Mouse (Mus musculus): ENCODE measurements around the gene Lamc1.
"Not testable (repeated sequence)": the region's sequence is repeated elsewhere in the genome, so short reads cannot be mapped to it uniquely, and the experiment has no call there.

Lamc1 gene

DNA sequence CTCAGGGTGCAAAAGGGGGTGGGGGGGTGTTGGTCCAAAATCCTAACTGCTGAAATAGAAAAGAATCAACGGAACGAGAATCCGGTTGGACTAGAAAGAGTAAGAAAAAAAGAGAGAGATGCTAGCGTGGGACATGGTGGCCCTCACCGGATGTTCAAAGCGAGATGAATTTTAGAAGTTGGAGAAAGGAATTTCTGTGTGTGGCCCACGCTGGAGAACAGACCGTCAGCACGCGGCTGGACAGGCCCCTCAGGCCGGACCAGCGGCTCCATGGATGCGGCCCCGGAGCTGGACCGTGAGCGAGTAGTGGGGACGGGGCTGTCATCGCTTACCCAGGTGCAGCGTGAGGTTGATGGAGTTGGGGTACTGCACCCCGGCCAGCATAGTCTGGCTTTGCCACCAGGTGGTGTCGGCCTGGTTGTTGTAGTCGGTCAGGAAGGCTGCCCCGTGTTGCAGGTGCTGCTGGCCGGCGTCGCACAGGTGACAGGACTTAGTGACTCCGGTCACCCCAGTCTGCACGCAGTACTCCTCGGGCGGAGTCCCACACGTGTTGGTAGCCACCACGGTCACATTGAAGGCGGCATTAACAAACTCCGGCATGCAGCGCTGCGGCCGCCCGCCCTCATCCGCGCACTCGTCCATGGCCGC is 666 bp downstream of the Lamc1 start:
- DNase-seq (ENCODE audit: extremely low spot score, low read depth, low spot score), result no peak

DNA sequence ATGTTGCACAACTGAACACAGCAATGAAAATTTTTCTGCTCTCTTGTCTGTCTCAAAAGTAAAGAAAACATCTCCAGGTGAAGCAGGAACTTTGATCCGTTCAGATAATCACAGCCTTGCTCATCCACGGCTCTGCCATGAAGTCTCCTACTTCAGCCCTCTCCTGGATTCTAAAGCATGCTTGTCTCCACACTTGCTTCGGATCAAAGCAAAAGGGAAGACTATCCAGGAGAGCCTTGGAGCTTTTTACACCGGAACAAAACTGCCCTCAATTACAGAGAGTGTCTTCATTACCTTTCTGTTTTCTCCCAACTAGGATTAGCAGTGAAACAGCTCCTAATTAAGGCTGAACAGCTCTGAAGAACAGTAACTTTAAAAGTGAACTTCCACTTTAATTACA is 1.4 kb downstream of the Lamc1 start:
- DNase-seq (ENCODE audit: extremely low spot score, low read depth, low spot score), result no peak

GRCm38 (mm10) chr1:153329306-153329705 is 3.3 kb downstream of the Lamc1 start:
- no peak for DNase-seq (ENCODE audit: extremely low spot score, low read depth, low spot score)

- DNase-seq (ENCODE audit: extremely low spot score, low read depth, low spot score), result no peak
Observed at GRCm38 (mm10) chr1:153327063-153327462, 5.5 kb downstream of the Lamc1 start.

- DNase-seq (ENCODE audit: extremely low spot score, low read depth, low spot score), result no peak
Observed at GRCm38 (mm10) chr1:153326226-153326625, 6.4 kb downstream of the Lamc1 start.

DNA sequence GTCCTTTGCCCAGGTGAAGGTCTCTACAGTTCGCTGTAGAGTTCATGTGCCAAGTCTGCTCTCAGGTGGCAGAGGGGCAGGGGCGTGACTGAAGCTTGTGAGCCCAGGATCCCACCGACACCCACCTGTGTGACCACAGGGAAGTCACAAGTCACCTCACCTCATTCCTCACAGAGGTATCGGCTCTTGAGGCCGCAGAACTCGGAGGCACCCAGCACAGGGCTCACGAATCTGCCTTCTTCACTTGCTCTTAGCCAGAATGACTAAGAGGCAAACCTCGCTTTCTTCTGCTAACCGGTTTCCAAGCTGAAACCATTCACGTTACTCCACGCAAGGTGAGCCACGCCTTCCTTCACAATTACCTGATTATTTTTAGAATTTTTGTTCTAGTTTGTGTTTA is 11.2 kb downstream of the Lamc1 start:
- no peak for DNase-seq (ENCODE audit: extremely low spot score, low read depth, low spot score)

DNA sequence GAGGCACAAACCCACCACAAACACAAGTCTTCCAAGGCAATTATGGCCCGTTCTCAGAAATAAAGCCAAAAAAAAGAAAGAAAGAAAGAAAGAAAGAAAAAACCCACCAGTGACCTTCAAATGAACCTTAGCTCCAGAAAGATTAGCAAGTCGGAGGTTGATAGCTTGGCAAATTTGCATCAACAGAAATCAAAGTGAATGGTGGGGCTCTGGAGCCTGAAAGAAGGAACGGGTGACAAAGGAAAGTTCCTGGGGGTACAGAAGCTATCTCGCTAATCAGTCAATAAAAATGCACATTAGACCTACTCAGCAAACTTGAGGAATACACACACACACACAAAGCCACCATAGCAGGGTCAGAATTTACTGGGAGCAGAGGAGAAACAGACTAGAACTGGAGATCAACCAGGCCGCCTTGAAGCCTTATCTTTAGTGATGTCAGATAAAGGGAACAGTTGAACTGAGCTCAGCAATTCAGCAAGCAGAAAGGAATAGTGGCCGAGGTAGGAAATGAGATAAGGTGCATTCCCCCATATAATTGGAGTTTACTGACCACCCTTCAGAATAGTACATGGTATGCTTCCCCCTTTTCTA is 11.9 kb downstream of the Lamc1 start:
- DNase-seq (ENCODE audit: extremely low spot score, low read depth, low spot score), result no peak

DNA sequence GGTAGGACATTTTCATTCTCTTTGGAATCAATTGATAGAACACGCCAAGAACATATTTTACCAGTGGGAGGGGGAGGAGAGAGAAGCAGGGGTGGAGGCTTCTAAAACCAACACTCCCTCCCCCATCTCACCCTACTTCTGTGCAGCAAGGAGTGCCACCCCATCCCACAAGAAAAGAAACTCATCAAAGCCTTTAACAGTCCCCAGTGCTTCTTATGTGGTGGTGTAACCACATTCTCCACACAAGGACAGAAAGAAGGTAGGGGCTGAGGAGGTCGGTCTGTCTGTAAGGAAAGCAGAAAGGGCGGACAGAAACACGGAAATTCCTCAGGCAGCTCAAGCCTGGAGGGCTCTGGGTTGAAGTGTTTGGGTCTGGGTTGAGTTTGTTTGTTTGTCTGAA is 12.5 kb downstream of the Lamc1 start:
- DNase-seq (ENCODE audit: extremely low spot score, low read depth, low spot score), result no peak

GRCm38 (mm10) chr1:153318741-153319140 is 13.8 kb downstream of the Lamc1 start:
- no peak for DNase-seq (ENCODE audit: extremely low spot score, low read depth, low spot score)

- no peak for DNase-seq (ENCODE audit: extremely low spot score, low read depth, low spot score)
Observed at GRCm38 (mm10) chr1:153318287-153318686, 14.3 kb downstream of the Lamc1 start.

- DNase-seq (ENCODE audit: extremely low spot score, low read depth, low spot score), result no peak
Observed at GRCm38 (mm10) chr1:153317486-153318260, 14.9 kb downstream of the Lamc1 start.

DNA sequence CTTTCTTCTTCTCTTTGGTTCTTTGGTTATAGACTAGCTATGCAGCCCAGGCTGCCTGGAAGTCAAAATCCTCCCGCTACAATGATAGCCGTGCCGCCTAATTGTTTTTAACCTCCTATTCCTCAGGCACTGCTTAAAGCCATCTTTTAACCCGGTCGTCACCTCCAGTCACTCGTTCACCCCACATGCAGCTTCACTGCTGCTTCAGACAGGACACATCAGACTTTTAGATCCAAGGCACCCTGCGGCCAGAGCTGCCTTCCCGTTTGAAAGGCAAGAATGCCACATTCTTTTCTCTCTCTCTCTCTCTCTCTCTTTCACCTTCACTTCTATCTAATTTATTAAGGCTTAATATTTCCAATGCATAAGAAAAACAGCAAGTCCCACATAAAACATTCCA is 15.6 kb downstream of the Lamc1 start:
- no peak for DNase-seq (ENCODE audit: extremely low spot score, low read depth, low spot score)

DNA sequence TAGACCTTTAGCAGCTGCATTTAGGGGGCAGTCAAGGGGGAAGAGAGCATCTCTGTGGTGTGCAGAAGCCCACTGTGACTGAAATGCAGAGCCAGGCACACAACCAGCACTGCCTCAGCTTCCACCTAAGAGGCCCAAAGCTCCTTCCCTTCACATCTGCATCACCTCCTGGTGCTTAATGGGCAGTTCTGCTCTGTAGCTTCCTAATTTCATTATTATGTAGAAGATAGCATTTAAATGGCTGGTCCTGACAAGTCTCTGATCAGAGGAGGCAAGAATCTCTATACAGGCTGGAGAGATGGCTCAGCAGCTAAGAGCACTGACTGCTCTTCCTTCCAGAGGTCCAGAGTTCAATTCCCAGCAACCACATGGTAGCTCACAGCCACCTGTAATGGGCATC is 16.3 kb downstream of the Lamc1 start:
- DNase-seq (ENCODE audit: extremely low spot score, low read depth, low spot score), result no peak

- DNase-seq (ENCODE audit: extremely low spot score, low read depth, low spot score), result no peak
Observed at GRCm38 (mm10) chr1:153315121-153315520, 17.5 kb downstream of the Lamc1 start.

DNA sequence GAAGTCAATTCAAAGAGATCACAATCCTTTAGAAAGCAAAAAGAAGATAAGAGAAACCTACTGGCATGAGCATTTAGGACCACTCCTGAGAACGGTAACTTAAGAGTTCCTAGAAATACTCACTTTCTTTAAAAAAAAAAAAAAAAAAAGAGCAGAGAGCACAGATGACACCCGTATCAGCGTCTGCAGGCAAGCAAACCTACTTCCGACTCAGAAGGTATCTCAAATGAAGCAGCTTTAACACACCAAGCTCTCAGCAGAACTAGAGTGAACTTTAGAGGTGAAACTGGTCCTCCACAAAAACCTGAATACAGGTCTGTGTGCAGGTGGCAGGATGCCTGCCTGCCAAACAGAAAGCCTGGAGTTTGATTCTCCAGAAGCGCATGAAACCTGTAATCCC is 19.6 kb downstream of the Lamc1 start:
- DNase-seq (ENCODE audit: extremely low spot score, low read depth, low spot score), result no peak

DNA sequence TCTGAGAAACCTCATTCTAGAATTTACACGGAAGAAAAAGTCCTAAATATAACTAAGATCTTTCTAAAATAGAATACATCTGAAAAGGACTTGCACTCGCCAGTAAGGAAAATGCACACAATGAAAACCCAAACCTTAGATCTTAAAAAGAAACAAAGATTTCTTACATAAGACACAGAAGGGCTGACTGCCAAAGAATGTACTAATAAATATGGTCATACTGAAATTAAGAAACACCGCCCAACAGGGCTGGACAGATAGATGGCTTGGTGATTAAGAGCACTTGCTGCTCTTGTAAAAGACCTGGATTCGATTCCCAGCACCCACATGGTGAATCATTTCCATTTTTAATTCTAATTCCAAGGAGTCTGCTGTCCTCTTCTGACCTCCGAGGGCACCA is 22.4 kb downstream of the Lamc1 start:
- DNase-seq (ENCODE audit: extremely low spot score, low read depth, low spot score), result no peak

- no peak for DNase-seq (ENCODE audit: extremely low spot score, low read depth, low spot score)
Observed at GRCm38 (mm10) chr1:153309310-153309709, 23.3 kb downstream of the Lamc1 start.

GRCm38 (mm10) chr1:153308915-153309296 is 23.7 kb downstream of the Lamc1 start:
- DNase-seq (ENCODE audit: extremely low spot score, low read depth, low spot score), result no peak

- DNase-seq (ENCODE audit: extremely low spot score, low read depth, low spot score), result no peak
Observed at GRCm38 (mm10) chr1:153308179-153308914, 24.2 kb downstream of the Lamc1 start.

GRCm38 (mm10) chr1:153307509-153308178 is 24.9 kb downstream of the Lamc1 start:
- no peak for DNase-seq (ENCODE audit: extremely low spot score, low read depth, low spot score)

- DNase-seq (ENCODE audit: extremely low spot score, low read depth, low spot score), result not testable (repeated sequence)
Observed at GRCm38 (mm10) chr1:153305728-153306127, 26.9 kb downstream of the Lamc1 start.

Data from hindlimb bud, embryonic 11.5 days (tissue).